Mouse (Mus musculus): Measurements from ENCODE around the gene Snx1. TPM values are rescaled to one million over a fixed set of nuclear protein-coding genes. Genes with fewer than 3 reads are reported as not detected.
A peak's percentile ranks its signal among the peaks of the same experiment; 100 is the strongest.

Gene Snx1
- polyA plus RNA-seq, 1 experiment = 75.6 TPM

GRCm38 (mm10) chr9:66066791-66067190 lies 59.6 kb downstream of the Snx1 start:
- no peak for TF ChIP-seq POLR2A (IDR thresholded peaks at IDR 0.05; ENCODE audit: borderline replicate concordance, extremely low read depth, insufficient read depth, insufficient read length, poor library complexity, severe bottlenecking)
- no peak for TF ChIP-seq CTCF (IDR thresholded peaks at IDR 0.05; ENCODE audit: borderline replicate concordance, extremely low read depth, insufficient read depth, insufficient read length)
- no peak for DNase-seq (ENCODE audit: low read depth)

- TF ChIP-seq POLR2A (IDR thresholded peaks at IDR 0.05; ENCODE audit: borderline replicate concordance, extremely low read depth, insufficient read depth, insufficient read length, poor library complexity, severe bottlenecking) = no peak
- TF ChIP-seq CTCF (IDR thresholded peaks at IDR 0.05; ENCODE audit: borderline replicate concordance, extremely low read depth, insufficient read depth, insufficient read length) = no peak
- DNase-seq (ENCODE audit: low read depth) = no peak
These were observed 62.1 kb downstream of the Snx1 start for GRCm38 (mm10) chr9:66064316-66064715.

GRCm38 (mm10) chr9:66063446-66063845 lies 62.9 kb downstream of the Snx1 start:
- TF ChIP-seq CTCF (IDR thresholded peaks at IDR 0.05; ENCODE audit: borderline replicate concordance, extremely low read depth, insufficient read depth, insufficient read length) = no peak
- no peak for TF ChIP-seq POLR2A (IDR thresholded peaks at IDR 0.05; ENCODE audit: borderline replicate concordance, extremely low read depth, insufficient read depth, insufficient read length, poor library complexity, severe bottlenecking)
- DNase-seq (ENCODE audit: low read depth) = no peak

- TF ChIP-seq CTCF (IDR thresholded peaks at IDR 0.05; ENCODE audit: borderline replicate concordance, extremely low read depth, insufficient read depth, insufficient read length) (no peak), POLR2A (IDR thresholded peaks at IDR 0.05; ENCODE audit: borderline replicate concordance, extremely low read depth, insufficient read depth, insufficient read length, poor library complexity, severe bottlenecking) (no peak)
- DNase-seq (ENCODE audit: low read depth) = peak; percentile 59
These were observed 64.7 kb downstream of the Snx1 start for GRCm38 (mm10) chr9:66061656-66062055.

- no peak for TF ChIP-seq CTCF (IDR thresholded peaks at IDR 0.05; ENCODE audit: borderline replicate concordance, extremely low read depth, insufficient read depth, insufficient read length)
- TF ChIP-seq POLR2A (IDR thresholded peaks at IDR 0.05; ENCODE audit: borderline replicate concordance, extremely low read depth, insufficient read depth, insufficient read length, poor library complexity, severe bottlenecking) = no peak
- DNase-seq (ENCODE audit: low read depth) = peak; percentile 74
These were observed 65.4 kb downstream of the Snx1 start for GRCm38 (mm10) chr9:66060986-66061385.

- DNase-seq (ENCODE audit: low read depth) = no peak
These were observed 66.1 kb downstream of the Snx1 start for GRCm38 (mm10) chr9:66060308-66060647.

GRCm38 (mm10) chr9:66059583-66060307 lies 66.6 kb downstream of the Snx1 start, which contains the start of gene Ppib:
Ppib (plus strand) TSS chr9:66060222.
- peak; percentile 99 for DNase-seq (ENCODE audit: low read depth)
- no peak for TF ChIP-seq CTCF (IDR thresholded peaks at IDR 0.05; ENCODE audit: borderline replicate concordance, extremely low read depth, insufficient read depth, insufficient read length)
- peak; percentile 85 for TF ChIP-seq POLR2A (IDR thresholded peaks at IDR 0.05; ENCODE audit: borderline replicate concordance, extremely low read depth, insufficient read depth, insufficient read length, poor library complexity, severe bottlenecking)

More at GRCm38 (mm10) chr9:66060308-66060647, 66.1 kb downstream of the Snx1 start:
- no peak for TF ChIP-seq CTCF (IDR thresholded peaks at IDR 0.05; ENCODE audit: borderline replicate concordance, extremely low read depth, insufficient read depth, insufficient read length)
- TF ChIP-seq POLR2A (IDR thresholded peaks at IDR 0.05; ENCODE audit: borderline replicate concordance, extremely low read depth, insufficient read depth, insufficient read length, poor library complexity, severe bottlenecking) = no peak

GRCm38 (mm10) chr9:66053620-66054019 lies 72.8 kb downstream of the Snx1 start:
- TF ChIP-seq POLR2A (IDR thresholded peaks at IDR 0.05; ENCODE audit: borderline replicate concordance, extremely low read depth, insufficient read depth, insufficient read length, poor library complexity, severe bottlenecking) = no peak
- TF ChIP-seq CTCF (IDR thresholded peaks at IDR 0.05; ENCODE audit: borderline replicate concordance, extremely low read depth, insufficient read depth, insufficient read length) = no peak
- DNase-seq (ENCODE audit: low read depth) = no peak

GRCm38 (mm10) chr9:66052731-66053130 lies 73.7 kb downstream of the Snx1 start:
- TF ChIP-seq CTCF (IDR thresholded peaks at IDR 0.05; ENCODE audit: borderline replicate concordance, extremely low read depth, insufficient read depth, insufficient read length) = no peak
- no peak for TF ChIP-seq POLR2A (IDR thresholded peaks at IDR 0.05; ENCODE audit: borderline replicate concordance, extremely low read depth, insufficient read depth, insufficient read length, poor library complexity, severe bottlenecking)
- peak; percentile 14 for DNase-seq (ENCODE audit: low read depth)

GRCm38 (mm10) chr9:66051493-66051892 lies 74.9 kb downstream of the Snx1 start:
- DNase-seq (ENCODE audit: low read depth) = no peak
- TF ChIP-seq POLR2A (IDR thresholded peaks at IDR 0.05; ENCODE audit: borderline replicate concordance, extremely low read depth, insufficient read depth, insufficient read length, poor library complexity, severe bottlenecking) (no peak), CTCF (IDR thresholded peaks at IDR 0.05; ENCODE audit: borderline replicate concordance, extremely low read depth, insufficient read depth, insufficient read length) (no peak)

GRCm38 (mm10) chr9:66049931-66050601 lies 76.3 kb downstream of the Snx1 start:
- no peak for DNase-seq (ENCODE audit: low read depth)
- no peak for TF ChIP-seq POLR2A (IDR thresholded peaks at IDR 0.05; ENCODE audit: borderline replicate concordance, extremely low read depth, insufficient read depth, insufficient read length, poor library complexity, severe bottlenecking)
- TF ChIP-seq CTCF (IDR thresholded peaks at IDR 0.05; ENCODE audit: borderline replicate concordance, extremely low read depth, insufficient read depth, insufficient read length) = no peak

All from brain, embryonic 14.5 days (tissue).